Mouse (Mus musculus): ENCODE measurements around the gene Ppp1r3e. TPM values are rescaled to one million over a fixed set of nuclear protein-coding genes. Genes with fewer than 3 reads are reported as not detected.
A peak's percentile ranks its signal among the peaks of the same experiment; 100 is the strongest.

Ppp1r3e gene
- polyA plus RNA-seq, 1 experiment from 2014 or later, result 1.3 TPM

- H3K9ac ChIP-seq (ENCODE audit: low read depth, low read length), result peak overlapping the region; percentile 97
- WGBS, result 3% methylated on average over 39 of the region's 69 CpGs
- peak overlapping the region; percentile 74 for H3K27ac ChIP-seq (ENCODE audit: low read depth, low read length)
- H3K4me2 ChIP-seq (replicated peaks; ENCODE audit: low read depth, low read length), result peak overlapping the region; percentile 99
- peak; percentile 78 for ATAC-seq (ENCODE audit: low FRiP score)
- peak; percentile 45 for DNase-seq (ENCODE audit: low spot score)
- no peaks in the 10 kb centered on the region for H3K27me3 ChIP-seq (ENCODE audit: control insufficient read depth, insufficient read depth, low read length)
- peak overlapping the region; percentile 81 for H3K4me3 ChIP-seq (ENCODE audit: low read depth, low read length)
- no peaks in the 10 kb centered on the region for H3K4me1 ChIP-seq (replicated peaks; ENCODE audit: control insufficient read depth, insufficient read depth, low read length)
- H3K36me3 ChIP-seq (ENCODE audit: control insufficient read depth, insufficient read depth, low read length), result peaks cover 2% of the 10 kb centered on the region; the same call in 1 of the 2 replicates
- H3K9me3 ChIP-seq (ENCODE audit: control insufficient read depth, low read length), result no peaks in the 10 kb centered on the region
Observed at GRCm38 (mm10) chr14:54912109-54912850, 34.9 kb upstream of the Ppp1r3e start.

GRCm38 (mm10) chr14:54908682-54909081 is 31.3 kb upstream of the Ppp1r3e start:
- Histone ChIP-seq H3K27me3 (ENCODE audit: control insufficient read depth, insufficient read depth, low read length) (no peaks in the 10 kb centered on the region), H3K4me3 (ENCODE audit: low read depth, low read length) (no peak overlapping the region), H3K9ac (ENCODE audit: low read depth, low read length) (no peak overlapping the region), H3K9me3 (ENCODE audit: control insufficient read depth, low read length) (no peaks in the 10 kb centered on the region), H3K36me3 (ENCODE audit: control insufficient read depth, insufficient read depth, low read length) (peaks cover 2% of the 10 kb centered on the region; the same call in 1 of the 2 replicates), H3K27ac (ENCODE audit: low read depth, low read length) (no peak overlapping the region), H3K4me1 (replicated peaks; ENCODE audit: control insufficient read depth, insufficient read depth, low read length) (no peaks in the 10 kb centered on the region), H3K4me2 (replicated peaks; ENCODE audit: low read depth, low read length) (no peak overlapping the region)
- DNase-seq (ENCODE audit: low spot score), result no peak
- ATAC-seq (ENCODE audit: low FRiP score), result no peak
- 85% methylated on average over 7 of the region's 7 CpGs for WGBS

GRCm38 (mm10) chr14:54903641-54904040 is 26.3 kb upstream of the Ppp1r3e start:
- H3K27me3 ChIP-seq (ENCODE audit: control insufficient read depth, insufficient read depth, low read length), result no peaks in the 10 kb centered on the region
- H3K36me3 ChIP-seq (ENCODE audit: control insufficient read depth, insufficient read depth, low read length), result peaks cover 2% of the 10 kb centered on the region; the same call in 1 of the 2 replicates
- WGBS, result 91% methylated on average over 4 of the region's 4 CpGs
- H3K4me1 ChIP-seq (replicated peaks; ENCODE audit: control insufficient read depth, insufficient read depth, low read length), result no peaks in the 10 kb centered on the region
- ATAC-seq (ENCODE audit: low FRiP score), result no peak
- no peak overlapping the region for H3K27ac ChIP-seq (ENCODE audit: low read depth, low read length)
- H3K4me3 ChIP-seq (ENCODE audit: low read depth, low read length), result no peak overlapping the region
- H3K9me3 ChIP-seq (ENCODE audit: control insufficient read depth, low read length), result no peaks in the 10 kb centered on the region
- no peak for DNase-seq (ENCODE audit: low spot score)
- no peak overlapping the region for H3K4me2 ChIP-seq (replicated peaks; ENCODE audit: low read depth, low read length)
- no peak overlapping the region for H3K9ac ChIP-seq (ENCODE audit: low read depth, low read length)

GRCm38 (mm10) chr14:54900383-54900782 is 23.0 kb upstream of the Ppp1r3e start:
- WGBS, result 0% methylated on average over 3 of the region's 3 CpGs
- 0 out of 2 replicates have a peak, but pooled peaks cover 3% of the 10 kb centered on the region for H3K36me3 ChIP-seq (ENCODE audit: control insufficient read depth, insufficient read depth, low read length)

GRCm38 (mm10) chr14:54897445-54897844 is 20.1 kb upstream of the Ppp1r3e start:
- Histone ChIP-seq H3K36me3 (ENCODE audit: control insufficient read depth, insufficient read depth, low read length) (0 out of 2 replicates have a peak, but pooled peaks cover 3% of the 10 kb centered on the region), H3K4me3 (ENCODE audit: low read depth, low read length) (no peak overlapping the region), H3K4me1 (replicated peaks; ENCODE audit: control insufficient read depth, insufficient read depth, low read length) (no peaks in the 10 kb centered on the region; the same call in 1 of the 2 replicates), H3K4me2 (replicated peaks; ENCODE audit: low read depth, low read length) (no peak overlapping the region), H3K27ac (ENCODE audit: low read depth, low read length) (no peak overlapping the region), H3K9me3 (ENCODE audit: control insufficient read depth, low read length) (no peaks in the 10 kb centered on the region), H3K9ac (ENCODE audit: low read depth, low read length) (no peak overlapping the region), H3K27me3 (ENCODE audit: control insufficient read depth, insufficient read depth, low read length) (no peaks in the 10 kb centered on the region)
- DNase-seq (ENCODE audit: low spot score) (no peak), ATAC-seq (ENCODE audit: low FRiP score) (no peak)
- WGBS, result 72% methylated on average over 2 of the region's 2 CpGs

More at GRCm38 (mm10) chr14:54900383-54900782, 23.0 kb upstream of the Ppp1r3e start:
- no peak overlapping the region for H3K27ac ChIP-seq (ENCODE audit: low read depth, low read length)
- H3K9me3 ChIP-seq (ENCODE audit: control insufficient read depth, low read length), result no peaks in the 10 kb centered on the region
- H3K4me3 ChIP-seq (ENCODE audit: low read depth, low read length), result no peak overlapping the region
- peak; percentile 50; the same call in 1 of the 2 replicates for ATAC-seq (ENCODE audit: low FRiP score)
- DNase-seq (ENCODE audit: low spot score), result peak; percentile 86
- H3K4me2 ChIP-seq (replicated peaks; ENCODE audit: low read depth, low read length), result no peak overlapping the region
- H3K4me1 ChIP-seq (replicated peaks; ENCODE audit: control insufficient read depth, insufficient read depth, low read length), result no peaks in the 10 kb centered on the region; the same call in 1 of the 2 replicates
- no peak overlapping the region for H3K9ac ChIP-seq (ENCODE audit: low read depth, low read length)
- no peaks in the 10 kb centered on the region for H3K27me3 ChIP-seq (ENCODE audit: control insufficient read depth, insufficient read depth, low read length)

- H3K4me1 ChIP-seq (replicated peaks; ENCODE audit: control insufficient read depth, insufficient read depth, low read length), result no peaks in the 10 kb centered on the region; the same call in 1 of the 2 replicates
- peak overlapping the region; percentile 69 for H3K4me2 ChIP-seq (replicated peaks; ENCODE audit: low read depth, low read length)
- H3K4me3 ChIP-seq (ENCODE audit: low read depth, low read length), result peak overlapping the region; percentile 98
- DNase-seq (ENCODE audit: low spot score) (peak; percentile 66), ATAC-seq (ENCODE audit: low FRiP score) (peak; percentile 69)
- H3K9ac ChIP-seq (ENCODE audit: low read depth, low read length), result peak overlapping the region; percentile 99
- under 1% methylated on average over 39 of the region's 54 CpGs for WGBS
- 0 out of 2 replicates have a peak, but pooled peaks cover 3% of the 10 kb centered on the region for H3K36me3 ChIP-seq (ENCODE audit: control insufficient read depth, insufficient read depth, low read length)
- H3K27ac ChIP-seq (ENCODE audit: low read depth, low read length), result peak overlapping the region; percentile 95
- no peaks in the 10 kb centered on the region for H3K27me3 ChIP-seq (ENCODE audit: control insufficient read depth, insufficient read depth, low read length)
- H3K9me3 ChIP-seq (ENCODE audit: control insufficient read depth, low read length), result no peaks in the 10 kb centered on the region
Observed at GRCm38 (mm10) chr14:54894296-54895151, 17.2 kb upstream of the Ppp1r3e start.

- peak overlapping the region; percentile 35 for H3K4me2 ChIP-seq (replicated peaks; ENCODE audit: low read depth, low read length)
- DNase-seq (ENCODE audit: low spot score) (peak; percentile 96), ATAC-seq (ENCODE audit: low FRiP score) (peak; percentile 99)
- H3K27ac ChIP-seq (ENCODE audit: low read depth, low read length), result peak overlapping the region; percentile 95
- H3K4me3 ChIP-seq (ENCODE audit: low read depth, low read length), result peak overlapping the region; percentile 98
- H3K4me1 ChIP-seq (replicated peaks; ENCODE audit: control insufficient read depth, insufficient read depth, low read length), result no peaks in the 10 kb centered on the region; the same call in 1 of the 2 replicates
- H3K27me3 ChIP-seq (ENCODE audit: control insufficient read depth, insufficient read depth, low read length), result no peaks in the 10 kb centered on the region
- WGBS, result under 1% methylated on average over 38 of the region's 38 CpGs
- 0 out of 2 replicates have a peak, but pooled peaks cover 3% of the 10 kb centered on the region for H3K36me3 ChIP-seq (ENCODE audit: control insufficient read depth, insufficient read depth, low read length)
- peak overlapping the region; percentile 99 for H3K9ac ChIP-seq (ENCODE audit: low read depth, low read length)
- no peaks in the 10 kb centered on the region for H3K9me3 ChIP-seq (ENCODE audit: control insufficient read depth, low read length)
Observed at GRCm38 (mm10) chr14:54893651-54894181, 16.4 kb upstream of the Ppp1r3e start.

GRCm38 (mm10) chr14:54892200-54892599 is 14.8 kb upstream of the Ppp1r3e start, which contains the start of gene Pabpn1:
Gene Pabpn1, plus strand, starts transcription at chr14:54892500.
- Histone ChIP-seq H3K4me1 (replicated peaks; ENCODE audit: control insufficient read depth, insufficient read depth, low read length) (no peaks in the 10 kb centered on the region; the same call in 1 of the 2 replicates), H3K4me2 (replicated peaks; ENCODE audit: low read depth, low read length) (peak within 1 kb of the TSS; percentile 35), H3K9me3 (ENCODE audit: control insufficient read depth, low read length) (no peaks in the 10 kb centered on the region), H3K27me3 (ENCODE audit: control insufficient read depth, insufficient read depth, low read length) (no peaks in the 10 kb centered on the region), H3K36me3 (ENCODE audit: control insufficient read depth, insufficient read depth, low read length) (no peaks in the 10 kb centered on the region), H3K9ac (ENCODE audit: low read depth, low read length) (peak within 1 kb of the TSS; percentile 20; the same call in 1 of the 2 replicates), H3K27ac (ENCODE audit: low read depth, low read length) (peak within 1 kb of the TSS; percentile 43), H3K4me3 (ENCODE audit: low read depth, low read length) (peak within 1 kb of the TSS; percentile 98)
- WGBS, result 95% methylated on average over 3 of the region's 3 CpGs
- DNase-seq (ENCODE audit: low spot score), result no peak
- ATAC-seq (ENCODE audit: low FRiP score), result no peak

Data from hindbrain, embryonic 11.5 days (tissue).